Mouse (Mus musculus): ENCODE measurements around the gene Ube2l6.

DNA sequence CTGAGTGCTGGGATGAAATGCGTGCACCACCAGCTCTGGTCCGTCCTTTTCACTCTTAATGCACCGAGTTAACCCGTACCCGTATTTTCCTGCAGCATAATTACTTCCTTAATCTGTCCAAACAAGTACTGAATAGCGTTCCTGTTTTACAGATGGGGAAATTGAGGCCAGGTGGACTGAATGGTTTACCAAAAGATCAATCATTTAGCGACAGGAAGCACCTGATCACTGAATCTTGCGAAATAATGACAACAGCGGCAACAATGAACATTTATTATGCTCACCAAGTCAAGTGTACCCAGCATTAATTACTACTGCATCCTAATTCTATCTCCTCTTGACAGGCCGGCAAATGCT is 39.9 kb downstream of the Ube2l6 start, which contains the start of gene Slc43a1:
- TF ChIP-seq CTCF (IDR thresholded peaks at IDR 0.05; ENCODE audit: insufficient read depth, low read length) (no peak), POLR2A (IDR thresholded peaks at IDR 0.05; ENCODE audit: borderline replicate concordance, extremely low read depth, low read depth, low read length) (no peak)

Data from lung, adult 2 months (tissue).